In the genomic region with DNA sequence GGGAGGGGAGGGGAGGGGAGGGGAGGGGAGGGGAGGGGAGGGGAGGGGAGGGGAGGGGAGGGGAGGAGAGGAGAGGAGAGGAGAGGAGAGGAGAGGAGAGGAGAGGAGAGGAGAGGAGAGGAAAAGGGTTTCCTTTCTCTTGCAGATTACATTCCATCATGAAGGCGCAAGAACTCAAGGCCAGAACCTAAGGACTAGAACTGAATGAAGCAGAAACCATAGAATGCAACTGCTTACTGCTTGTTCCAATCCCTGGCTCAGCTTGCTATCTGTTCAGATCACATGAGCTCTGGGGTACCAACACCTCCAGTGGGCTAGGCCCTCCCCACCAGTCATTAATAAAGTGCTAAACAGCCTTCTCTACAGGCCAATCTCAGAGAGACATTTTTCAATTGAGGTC, we compare ENCODE assay signal across 24 mouse cellular contexts. TPM values are rescaled to one million over a fixed set of nuclear protein-coding genes. Genes with fewer than 3 reads are reported as not detected.
"Had no signal": no experiment of that assay in that cellular context is flagged by ENCODE, and none has a peak within 500 bp of the region (broad histone marks: within the 10 kb centered on the region; RNA-seq: fewer than 3 reads in every experiment).

No protein-coding gene starts in this region.

RNA-seq across cellular contexts. Expression of a gene that starts 55.7 kb away (rescaled TPM):
- polyA plus RNA-seq: heart, embryonic 12.5 days; heart, embryonic 13.5 days; heart, embryonic 14.5 days; heart, embryonic 15.5 days; heart, embryonic 16.5 days; heart, postnatal 0 days; hindbrain, embryonic 10.5 days; hindbrain, embryonic 11.5 days; hindbrain, embryonic 12.5 days; hindbrain, embryonic 13.5 days; hindbrain, embryonic 14.5 days; hindbrain, embryonic 15.5 days; hindbrain, embryonic 16.5 days; hindbrain, postnatal 0 days; inflammation-experienced regulatory T-cells, adult 6 months; intestine, embryonic 14.5 days; intestine, embryonic 15.5 days; intestine, embryonic 16.5 days; intestine, postnatal 0 days; kidney, adult 2 months; kidney, embryonic 14.5 days; kidney, embryonic 16.5 days; kidney, postnatal 0 days; large intestine, adult 2 months had no signal
